Mouse (Mus musculus) adrenal gland, postnatal 0 days (tissue): Measurements from ENCODE around the gene Lag3. TPM values are rescaled to one million over a fixed set of nuclear protein-coding genes. Genes with fewer than 3 reads are reported as not detected.

Experiments
- polyA plus RNA-seq: library from polyadenylated mRNA; unstranded; fragments of >200 nt; fragmentation: Nextera tagmentation; extraction: Ambion mirVana; gene quantifications from 2 replicates; pipeline ENCODE4 v1.2.1, GENCODE M21; 2015

Gene Lag3
- 2.4 and 4.2 TPM in 2 replicates for polyA plus RNA-seq

DNA sequence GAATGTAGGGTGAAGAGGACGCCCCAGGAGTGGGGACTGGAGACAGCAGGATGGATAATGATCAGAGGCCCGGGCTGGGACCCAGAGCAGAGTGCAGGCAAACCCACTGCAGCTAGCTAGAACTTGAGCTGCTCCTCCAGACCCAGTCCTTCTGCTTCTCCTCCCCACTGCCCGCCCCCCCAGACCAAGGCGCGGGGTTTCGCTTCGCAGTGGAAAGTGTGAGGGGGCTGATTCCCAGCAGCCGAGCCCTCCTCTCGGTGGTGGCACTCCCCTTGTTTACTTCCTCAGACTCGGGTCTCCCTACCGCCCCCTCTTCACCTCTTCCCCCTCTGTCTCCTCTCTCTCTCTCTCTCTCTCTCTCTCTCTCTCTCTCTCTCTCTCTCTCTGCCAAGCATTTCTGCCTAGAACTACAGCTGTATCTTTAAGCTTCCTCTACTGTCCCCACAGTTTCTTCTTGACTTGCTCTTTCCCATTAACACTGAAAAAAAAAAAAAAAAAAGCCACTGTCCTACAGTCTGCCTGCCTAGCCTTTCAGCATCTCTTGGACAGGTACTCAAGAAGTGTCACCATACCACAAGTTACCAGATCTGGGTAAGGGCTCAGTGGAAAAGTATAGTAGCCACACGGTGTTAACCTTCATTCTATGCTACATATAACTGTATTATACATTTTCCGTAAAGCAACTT, at the start of gene Lag3:
TSS of gene Lag3 (minus strand) at position 173 of the 686 bp plus-strand sequence.

DNA sequence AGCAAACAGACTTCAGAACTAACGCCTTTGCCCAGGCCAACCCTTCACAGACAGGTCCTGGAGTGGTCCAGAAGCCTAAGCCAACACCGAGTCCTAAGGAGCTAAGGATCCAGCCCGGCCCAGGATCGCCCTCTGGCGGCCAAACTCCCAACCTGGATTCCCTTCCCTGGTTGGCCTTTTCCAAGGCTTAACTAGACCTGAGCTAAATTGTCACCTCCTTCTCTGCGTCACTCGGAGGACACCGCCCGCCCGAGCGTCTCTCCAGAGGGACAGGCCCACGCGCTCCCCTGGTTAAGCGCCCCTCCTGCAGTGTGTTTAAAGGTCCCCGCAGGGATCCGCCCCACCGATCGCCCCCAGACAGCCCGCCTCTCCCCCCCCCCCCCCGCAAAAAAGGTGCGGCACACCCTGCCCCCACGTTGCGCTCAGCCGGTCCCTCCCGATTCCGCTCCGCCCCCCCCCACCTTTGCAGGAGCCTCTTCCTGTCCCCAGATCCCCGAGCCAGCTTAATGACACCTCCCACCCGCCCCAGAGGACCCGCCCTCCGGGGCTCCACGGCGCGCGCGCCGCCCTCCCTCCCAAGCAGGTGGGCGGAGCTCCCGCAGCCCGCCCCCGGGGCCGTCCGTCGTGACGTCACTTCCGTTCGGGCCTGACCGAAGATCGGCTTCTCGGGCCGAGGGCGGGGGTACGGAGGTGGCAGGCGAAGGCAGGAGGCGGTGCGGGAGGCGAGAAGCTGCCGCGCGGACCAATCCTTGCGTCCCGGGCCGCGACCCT, 19.4 kb upstream of the Lag3 start, which contains the start of gene Mlf2:
TSS of gene Mlf2 (plus strand) at position 633 of the 771 bp plus-strand sequence.

DNA sequence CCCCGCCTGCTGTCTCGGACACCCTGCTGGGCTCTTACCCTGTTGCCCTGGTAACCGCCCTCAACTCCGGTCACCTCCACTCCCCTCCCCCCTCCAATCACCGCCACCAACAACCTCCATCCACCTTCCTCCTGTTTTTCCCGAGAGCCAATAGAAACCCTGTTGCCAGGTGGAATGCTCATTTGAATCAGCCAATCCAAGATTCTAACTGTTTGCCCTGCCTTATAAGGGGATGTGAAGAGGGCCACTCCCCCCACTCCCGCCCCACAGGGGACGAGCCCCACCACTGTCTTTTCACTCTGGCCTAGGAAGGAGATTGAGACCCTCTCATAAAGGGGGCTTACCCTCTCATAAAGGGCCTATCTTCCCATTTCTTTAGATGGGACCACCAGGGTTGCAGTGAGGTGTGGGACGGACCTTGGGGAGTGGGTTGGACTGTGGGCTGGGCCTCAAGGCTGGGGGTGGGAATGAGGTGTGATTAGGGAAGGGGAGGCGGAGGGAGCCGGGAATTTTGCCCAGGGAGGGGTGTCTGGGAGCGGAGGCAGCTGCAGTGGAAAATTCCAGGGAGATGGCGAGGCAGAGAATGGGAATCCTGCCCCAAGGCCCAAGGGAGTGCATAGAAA, 8.3 kb upstream of the Lag3 start, which contains the start of gene Ptms:
TSS of gene Ptms (minus strand) at position 409 of the 623 bp plus-strand sequence.

GRCm38 (mm10) chr6:124887986-124888385, 23.5 kb downstream of the Lag3 start, which contains the start of gene Cd4:
TSS of gene Cd4 (minus strand) at chr6:124888221.

DNA sequence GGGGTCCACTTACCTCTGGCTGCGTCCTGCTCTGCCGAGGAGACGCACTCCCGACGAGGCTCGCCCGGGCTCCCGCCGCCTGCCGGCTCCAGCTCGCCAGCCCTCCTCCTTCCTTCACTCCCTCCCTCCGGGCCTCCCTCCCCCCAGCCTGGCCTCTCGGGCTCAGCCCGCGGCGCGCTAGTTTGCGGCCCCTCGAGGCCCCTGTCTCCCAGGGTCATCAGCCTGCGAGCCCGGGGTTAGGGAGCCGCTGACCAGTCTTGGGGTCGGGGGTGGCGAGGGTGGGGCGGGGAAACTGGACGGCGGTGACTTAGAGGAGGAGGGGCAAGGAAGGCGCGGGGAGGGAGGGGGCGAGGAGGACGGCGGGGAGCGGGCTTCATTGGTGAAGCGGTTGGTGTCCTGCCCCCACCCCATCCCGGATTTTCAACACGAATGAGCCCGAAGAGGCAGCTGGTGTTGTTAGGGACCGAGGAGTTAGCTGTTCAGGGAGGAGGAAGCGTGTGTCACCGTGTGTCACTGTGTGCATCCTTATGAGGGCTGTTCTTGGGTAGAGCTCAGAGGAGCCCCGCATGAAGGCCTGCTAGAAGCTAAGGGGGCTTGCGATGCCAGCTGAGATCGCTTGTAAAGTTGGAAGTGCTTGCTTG, 47.7 kb downstream of the Lag3 start, which contains the start of gene Gpr162:
TSS of gene Gpr162 (minus strand) at position 326 of the 641 bp plus-strand sequence.

DNA sequence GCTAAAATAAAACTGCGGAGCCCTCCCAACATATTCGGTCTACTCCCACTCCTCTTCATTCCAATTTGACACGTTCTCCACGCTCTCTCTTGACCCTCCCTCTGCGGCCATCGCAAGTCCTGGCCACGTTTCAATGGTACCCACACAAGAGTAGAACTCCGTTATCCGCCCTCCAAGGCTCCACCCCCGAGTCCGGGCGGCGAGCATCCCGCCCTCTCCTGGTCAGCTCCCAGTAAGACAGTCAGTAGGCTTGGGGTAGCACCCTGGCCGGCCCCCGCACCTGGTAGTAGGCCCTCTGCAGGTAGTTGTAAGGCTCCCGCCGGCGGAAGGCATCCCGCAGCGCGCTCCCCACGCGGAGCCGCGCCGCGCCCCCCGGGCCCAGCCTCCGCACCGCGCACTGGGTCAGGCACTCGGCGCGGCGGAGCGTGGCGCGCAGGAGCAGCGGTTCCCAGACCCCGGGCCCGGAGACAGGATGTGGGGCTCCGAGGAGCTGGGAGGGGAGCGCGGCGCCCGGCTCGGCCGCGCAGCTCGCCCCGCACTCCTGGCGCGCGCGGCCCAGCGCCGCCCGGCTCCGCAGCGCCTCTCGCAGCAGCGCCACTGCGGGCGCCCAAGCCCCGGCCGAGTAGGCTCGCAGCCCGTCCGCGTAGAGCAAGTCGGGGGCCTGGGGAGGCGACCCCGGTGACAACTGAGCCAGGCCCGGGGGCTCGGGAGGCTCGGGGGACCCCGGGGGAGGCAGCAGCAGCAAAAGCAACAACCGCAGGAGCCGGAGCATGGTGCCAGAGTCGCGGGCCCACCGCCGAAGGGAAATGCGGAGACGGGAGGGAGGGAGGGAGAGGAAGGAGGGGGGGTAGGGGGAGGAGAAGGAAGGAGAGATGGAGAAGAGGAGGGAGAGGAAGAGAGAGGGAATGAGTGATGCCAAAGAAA, 54.3 kb downstream of the Lag3 start, which contains the start of gene P3h3:
TSS of gene P3h3 (minus strand) at position 837 of the 924 bp plus-strand sequence.

Other genes starting within 250 kb of the Lag3 start
- gene Lpcat3, start 248.7 kb downstream of the Lag3 start, polyA plus RNA-seq: 48.4 and 101 TPM in 2 replicates
- gene Emg1, start 199.5 kb downstream of the Lag3 start, polyA plus RNA-seq: 141 and 154 TPM in 2 replicates
- gene Phb2, start 199.4 kb downstream of the Lag3 start, polyA plus RNA-seq: 205 and 312 TPM in 2 replicates
- 8.6 and 10.9 TPM in 2 replicates for gene Ptpn6, start 173.0 kb downstream of the Lag3 start, polyA plus RNA-seq
- gene Grcc10, start 170.3 kb downstream of the Lag3 start, polyA plus RNA-seq: 664 and 838 TPM in 2 replicates
- not detected in 2 replicates for gene Gm45234, start 155.7 kb downstream of the Lag3 start, polyA plus RNA-seq
- 13.0 and 14.7 TPM in 2 replicates for gene Atn1, start 155.2 kb downstream of the Lag3 start, polyA plus RNA-seq
- gene Eno2, start 142.0 kb downstream of the Lag3 start, polyA plus RNA-seq: 11.3 and 20.0 TPM in 2 replicates
- gene Lrrc23, start 132.0 kb downstream of the Lag3 start, polyA plus RNA-seq: 0.75 and 1.4 TPM in 2 replicates
- gene Spsb2, start 103.0 kb downstream of the Lag3 start, polyA plus RNA-seq: 28.3 and 31.1 TPM in 2 replicates
- gene Tpi1, start 97.4 kb downstream of the Lag3 start, polyA plus RNA-seq: 417 and 594 TPM in 2 replicates
- 72.2 and 94.2 TPM in 2 replicates for gene Usp5, start 82.2 kb downstream of the Lag3 start, polyA plus RNA-seq
- 52.6 and 58.3 TPM in 2 replicates for gene Cdca3, start 82.2 kb downstream of the Lag3 start, polyA plus RNA-seq
- 15.3 and 18.6 TPM in 2 replicates for gene Gnb3, start 71.4 kb downstream of the Lag3 start, polyA plus RNA-seq
- gene P3h3, start 54.0 kb downstream of the Lag3 start, polyA plus RNA-seq: 17.3 and 18.8 TPM in 2 replicates
- 2.1 and 3.7 TPM in 2 replicates for gene Gpr162, start 47.7 kb downstream of the Lag3 start, polyA plus RNA-seq
- 0.20 and 0.44 TPM in 2 replicates for gene Cd4, start 23.5 kb downstream of the Lag3 start, polyA plus RNA-seq
- gene Ptms, start 8.4 kb upstream of the Lag3 start, polyA plus RNA-seq: 365 and 389 TPM in 2 replicates
- gene Mlf2, start 19.7 kb upstream of the Lag3 start, polyA plus RNA-seq: 266 and 322 TPM in 2 replicates
- gene Cops7a, start 53.8 kb upstream of the Lag3 start, polyA plus RNA-seq: 134 and 179 TPM in 2 replicates
- gene Pianp, start 85.0 kb upstream of the Lag3 start, polyA plus RNA-seq: 4.0 and 7.4 TPM in 2 replicates
- gene Zfp384, start 97.4 kb upstream of the Lag3 start, polyA plus RNA-seq: 6.6 and 10.5 TPM in 2 replicates
- 90.1 and 150 TPM in 2 replicates for gene Ing4, start 128.1 kb upstream of the Lag3 start, polyA plus RNA-seq
- gene Acrbp, start 138.0 kb upstream of the Lag3 start, polyA plus RNA-seq: 3.2 and 3.4 TPM in 2 replicates
- 0.37 and 0.96 TPM in 2 replicates for gene Lpar5, start 156.2 kb upstream of the Lag3 start, polyA plus RNA-seq
- gene Chd4, start 184.3 kb upstream of the Lag3 start, polyA plus RNA-seq: 41.4 and 42.5 TPM in 2 replicates
- gene Nop2, start 220.2 kb upstream of the Lag3 start, polyA plus RNA-seq: 17.8 and 24.3 TPM in 2 replicates
- gene Iffo1, start 233.5 kb upstream of the Lag3 start, polyA plus RNA-seq: 14.3 and 19.4 TPM in 2 replicates